Mouse (Mus musculus): ENCODE results near the gene Net1.

DNA sequence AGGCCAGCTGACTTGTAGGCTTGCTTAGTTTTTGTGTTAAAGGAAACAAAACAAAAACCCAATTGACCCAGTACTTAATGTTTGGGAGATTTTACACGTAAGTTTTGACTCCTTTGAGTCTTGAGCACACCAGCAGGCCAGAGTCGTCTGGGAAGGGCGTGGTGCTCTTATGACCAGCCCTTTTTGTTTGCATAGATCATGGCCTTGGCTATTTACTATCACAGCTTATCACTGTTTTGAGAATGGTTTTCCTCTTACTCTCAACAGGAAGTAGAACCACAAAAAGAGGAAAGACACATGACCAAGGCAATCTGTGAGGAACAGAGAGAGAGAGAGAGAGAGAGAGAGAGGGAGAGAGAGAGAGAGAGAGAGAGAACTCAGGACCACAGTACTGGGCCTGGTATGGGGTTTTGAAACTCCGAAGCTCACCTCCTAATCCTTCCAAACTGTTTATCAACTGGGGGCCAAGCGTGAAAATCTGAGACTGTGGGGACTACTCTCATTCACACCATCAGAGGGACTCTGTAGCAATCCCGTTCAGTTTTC lies 10.8 kb downstream of the Net1 start:
- no peak for TF ChIP-seq POLR2A (IDR thresholded peaks at IDR 0.05; ENCODE audit: low read depth, low read length)
- no peak for TF ChIP-seq CTCF (IDR thresholded peaks at IDR 0.05; ENCODE audit: extremely low read depth, insufficient read length, insufficient replicate concordance, low read depth, low read length)

Data from small intestine, adult 2 months (tissue).